Mouse (Mus musculus): ENCODE measurements around the gene Olfr1380. TPM values are rescaled to one million over a fixed set of nuclear protein-coding genes. Genes with fewer than 3 reads are reported as not detected.

Gene Olfr1380
- polyA plus RNA-seq, 1 experiment = not detected

- no peak for DNase-seq (ENCODE audit: low read depth)
- no peak for TF ChIP-seq POLR2A (IDR thresholded peaks at IDR 0.05; ENCODE audit: borderline replicate concordance, extremely low read depth, insufficient read depth, insufficient read length, poor library complexity, severe bottlenecking)
- TF ChIP-seq CTCF (IDR thresholded peaks at IDR 0.05; ENCODE audit: borderline replicate concordance, extremely low read depth, insufficient read depth, insufficient read length) = no peak
Measured at GRCm38 (mm10) chr11:49612154-49612553, 55.5 kb downstream of the Olfr1380 start.

- DNase-seq (ENCODE audit: low read depth) = no peak
- TF ChIP-seq POLR2A (IDR thresholded peaks at IDR 0.05; ENCODE audit: borderline replicate concordance, extremely low read depth, insufficient read depth, insufficient read length, poor library complexity, severe bottlenecking) (no peak), CTCF (IDR thresholded peaks at IDR 0.05; ENCODE audit: borderline replicate concordance, extremely low read depth, insufficient read depth, insufficient read length) (no peak)
Measured at GRCm38 (mm10) chr11:49613349-49613748, 56.7 kb downstream of the Olfr1380 start.

Other genes starting within 250 kb of the Olfr1380 start
- gene Olfr1391, start 234.1 kb upstream of the Olfr1380 start, polyA plus RNA-seq (2012; rRNA removed) = not detected in 2 replicates
- gene Olfr1390, start 221.7 kb upstream of the Olfr1380 start, polyA plus RNA-seq (2012; rRNA removed) = not detected in 2 replicates
- not detected in 2 replicates for gene Olfr1389, start 133.8 kb upstream of the Olfr1380 start, polyA plus RNA-seq (2012; rRNA removed)
- 0.16 and 0.25 TPM in 2 replicates for gene Olfr1388, start 120.3 kb upstream of the Olfr1380 start, polyA plus RNA-seq (2012; rRNA removed)
- gene Olfr1387, start 101.5 kb upstream of the Olfr1380 start, polyA plus RNA-seq (2012; rRNA removed) = not detected in 2 replicates
- not detected in 2 replicates for gene Olfr1386, start 91.8 kb upstream of the Olfr1380 start, polyA plus RNA-seq (2012; rRNA removed)
- gene Olfr1385, start 67.8 kb upstream of the Olfr1380 start, polyA plus RNA-seq (2012; rRNA removed) = not detected in 2 replicates
- not detected in 2 replicates for gene Olfr1384, start 50.2 kb upstream of the Olfr1380 start, polyA plus RNA-seq (2012; rRNA removed)
- not detected in 2 replicates for gene Olfr1383, start 37.2 kb upstream of the Olfr1380 start, polyA plus RNA-seq (2012; rRNA removed)
- not detected in 2 replicates for gene Olfr1382, start 28.6 kb upstream of the Olfr1380 start, polyA plus RNA-seq (2012; rRNA removed)
- not detected in 2 replicates for gene Olfr1381, start 13.4 kb upstream of the Olfr1380 start, polyA plus RNA-seq (2012; rRNA removed)
- 2.3 and 3.7 TPM in 2 replicates for gene Flt4, start 52.4 kb downstream of the Olfr1380 start, polyA plus RNA-seq (2012; rRNA removed)
- gene Scgb3a1, start 106.7 kb downstream of the Olfr1380 start, polyA plus RNA-seq (2012; rRNA removed) = not detected in 2 replicates
- 72.9 and 74.3 TPM in 2 replicates for gene Cnot6, start 155.8 kb downstream of the Olfr1380 start, polyA plus RNA-seq (2012; rRNA removed)
- 5.5 and 6.7 TPM in 2 replicates for gene Gfpt2, start 237.3 kb downstream of the Olfr1380 start, polyA plus RNA-seq (2012; rRNA removed)

All from brain, embryonic 14.5 days (tissue).